Mouse (Mus musculus): ENCODE measurements around the gene Terf2ip. TPM values are rescaled to one million over a fixed set of nuclear protein-coding genes. Genes with fewer than 3 reads are reported as not detected.

Terf2ip gene
- 38.5 TPM for polyA plus RNA-seq (2014; fragmentation: Illumina TruSeq; extraction: RNeasy Lipid Tissue Mini Kit (QIAGEN cat#74804); ENCODE audit: low read depth, low replicate concordance)

GRCm38 (mm10) chr8:112010997-112011815, at the start of gene Terf2ip, which contains the start of gene Kars:
Terf2ip (plus strand) TSS chr8:112011398.
Kars (minus strand) TSS chr8:112011323.

GRCm38 (mm10) chr8:111992013-111992702, 19.0 kb upstream of the Terf2ip start, which contains the start of gene Adat1:
Adat1 (minus strand) TSS chr8:111992302.

GRCm38 (mm10) chr8:112014936-112015335, 3.7 kb downstream of the Terf2ip start, which contains the start of gene Gm6793:
Gm6793 (minus strand) TSS chr8:112015036.

Other genes starting within 250 kb of the Terf2ip start
- 157 TPM for gene Cfdp1, start 157.1 kb upstream of the Terf2ip start, polyA plus RNA-seq (2014; fragmentation: Illumina TruSeq; extraction: RNeasy Lipid Tissue Mini Kit (QIAGEN cat#74804); ENCODE audit: low read depth, low replicate concordance)
- gene Tmem170, start 134.6 kb upstream of the Terf2ip start, polyA plus RNA-seq (2014; fragmentation: Illumina TruSeq; extraction: RNeasy Lipid Tissue Mini Kit (QIAGEN cat#74804); ENCODE audit: low read depth, low replicate concordance), result 11.6 TPM
- not detected for gene Chst5, start 101.0 kb upstream of the Terf2ip start, polyA plus RNA-seq (2014; fragmentation: Illumina TruSeq; extraction: RNeasy Lipid Tissue Mini Kit (QIAGEN cat#74804); ENCODE audit: low read depth, low replicate concordance)
- 5.0 TPM for gene Tmem231, start 77.5 kb upstream of the Terf2ip start, polyA plus RNA-seq (2014; fragmentation: Illumina TruSeq; extraction: RNeasy Lipid Tissue Mini Kit (QIAGEN cat#74804); ENCODE audit: low read depth, low replicate concordance)
- 241 TPM for gene Gabarapl2, start 70.7 kb upstream of the Terf2ip start, polyA plus RNA-seq (2014; fragmentation: Illumina TruSeq; extraction: RNeasy Lipid Tissue Mini Kit (QIAGEN cat#74804); ENCODE audit: low read depth, low replicate concordance)
- 1.6 TPM for gene Adat1, start 19.1 kb upstream of the Terf2ip start, polyA plus RNA-seq (2014; fragmentation: Illumina TruSeq; extraction: RNeasy Lipid Tissue Mini Kit (QIAGEN cat#74804); ENCODE audit: low read depth, low replicate concordance)
- gene Kars, start 75 bp upstream of the Terf2ip start, polyA plus RNA-seq (2014; fragmentation: Illumina TruSeq; extraction: RNeasy Lipid Tissue Mini Kit (QIAGEN cat#74804); ENCODE audit: low read depth, low replicate concordance), result 37.7 TPM
- not detected for gene Gm6793, start 3.6 kb downstream of the Terf2ip start, polyA plus RNA-seq (2014; fragmentation: Illumina TruSeq; extraction: RNeasy Lipid Tissue Mini Kit (QIAGEN cat#74804); ENCODE audit: low read depth, low replicate concordance)